Mouse (Mus musculus): ENCODE results near the gene Htatip2. TPM values are rescaled to one million over a fixed set of nuclear protein-coding genes. Genes with fewer than 3 reads are reported as not detected.

The Htatip2 gene
- total RNA-seq, 1 experiment from 2014 or later: 42.5 TPM

DNA sequence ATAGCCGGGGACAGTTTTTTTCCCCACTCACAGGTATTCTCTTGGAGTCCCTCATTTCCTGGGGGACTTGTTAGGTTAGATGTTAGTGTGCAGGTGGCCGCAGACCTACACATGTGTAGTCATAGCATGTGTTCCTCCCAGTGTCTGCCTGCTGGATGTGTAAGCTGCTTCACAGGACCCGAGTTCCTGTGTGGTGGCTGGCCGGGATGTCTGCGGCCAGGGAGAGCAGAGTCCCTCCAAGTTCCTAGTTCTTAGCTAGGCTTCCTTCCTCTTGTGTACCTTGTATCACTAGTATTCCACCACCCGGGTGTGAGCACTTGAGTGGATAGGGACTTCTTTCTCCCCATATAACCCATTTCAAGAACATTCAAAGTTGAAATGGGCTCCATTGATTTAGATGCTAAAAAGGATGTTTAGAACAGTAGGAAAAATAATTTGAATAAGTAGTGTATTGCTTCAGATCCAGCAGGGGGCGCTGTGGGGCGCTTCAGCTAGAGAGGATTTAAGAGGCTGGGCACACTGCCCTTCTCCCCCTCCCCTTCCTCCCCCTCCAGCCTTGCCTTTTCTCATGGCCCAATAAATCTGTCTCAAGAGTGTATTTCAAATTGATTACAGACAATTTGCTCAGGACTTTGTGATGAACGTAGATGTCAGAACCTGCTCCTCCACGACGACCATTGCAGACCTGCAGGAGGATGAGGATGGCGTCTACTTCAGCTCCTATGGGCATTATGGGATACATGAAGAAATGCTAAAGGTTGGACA is 27.9 kb downstream of the Htatip2 start:
- peak; percentile 77 for DNase-seq

DNA sequence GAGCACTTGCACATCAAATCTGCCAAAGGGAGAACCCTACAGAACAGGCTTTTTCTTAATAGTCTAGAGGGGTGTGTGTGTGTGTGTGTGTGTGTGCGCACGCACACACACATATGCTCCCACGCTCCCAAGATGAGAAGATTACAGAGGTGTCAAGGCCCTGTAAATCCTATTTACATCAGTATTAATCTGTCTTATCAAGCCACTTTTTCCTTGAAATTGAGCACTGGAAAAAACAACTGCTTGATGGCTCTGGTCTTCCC is 28.4 kb downstream of the Htatip2 start:
- DNase-seq: no peak

DNA sequence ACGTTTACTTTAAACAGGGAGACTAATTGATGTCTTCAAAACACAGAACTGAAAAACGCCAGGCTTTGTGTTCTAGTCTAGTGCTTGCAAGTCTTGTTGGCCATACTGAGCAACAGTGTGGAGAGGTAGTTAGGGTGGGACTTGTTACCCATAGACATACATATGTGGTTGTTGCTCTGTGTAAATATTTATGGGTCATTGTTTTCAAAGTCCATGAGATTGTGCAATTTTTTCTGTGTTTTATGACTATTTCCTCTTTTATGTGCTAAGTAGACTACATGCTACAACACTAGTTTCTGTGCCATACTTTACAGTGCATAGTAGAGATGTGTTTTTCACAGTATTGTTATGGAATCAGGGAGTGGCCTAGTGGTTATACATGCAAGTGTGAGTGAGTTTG is 35.4 kb downstream of the Htatip2 start:
- DNase-seq: no peak

DNA sequence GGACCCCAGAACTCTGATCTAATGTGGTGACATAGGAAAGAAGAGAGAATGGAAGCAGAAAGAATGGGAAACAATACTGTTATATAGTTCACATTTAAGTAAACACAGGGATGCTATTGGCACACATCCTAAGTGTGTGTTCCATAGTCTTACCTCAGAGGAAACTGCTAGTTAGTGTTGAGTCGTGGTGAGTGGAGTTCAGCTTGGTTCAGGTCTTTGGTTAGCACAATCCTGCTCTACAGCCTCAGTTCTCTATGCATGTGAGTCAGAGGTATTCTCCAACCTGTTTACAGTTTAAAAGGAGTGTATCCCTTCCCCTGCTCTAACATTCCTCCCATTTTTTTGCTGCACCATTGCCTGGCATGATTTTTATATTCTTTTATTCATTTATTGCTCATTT is 38.3 kb downstream of the Htatip2 start:
- no peak for DNase-seq

DNA sequence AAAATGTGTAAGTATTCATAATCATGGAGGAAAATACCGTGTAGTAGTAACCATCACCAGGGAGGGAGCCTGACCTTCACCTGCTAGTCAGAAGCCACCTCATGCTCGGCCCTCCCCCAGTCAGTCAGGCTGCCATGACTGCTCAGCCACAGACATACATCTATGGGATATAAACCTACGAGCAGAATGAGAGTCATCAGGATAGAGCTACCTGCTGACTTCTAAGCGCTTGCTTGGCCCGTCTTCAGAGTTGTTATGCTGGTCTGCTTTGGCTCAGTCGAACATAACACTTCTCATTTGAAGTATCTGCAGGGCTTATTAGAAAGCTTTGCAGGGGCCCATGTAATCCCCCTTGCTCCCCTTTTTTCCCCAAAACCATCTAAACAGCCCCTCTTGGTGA is 44.6 kb downstream of the Htatip2 start:
- DNase-seq: no peak

DNA sequence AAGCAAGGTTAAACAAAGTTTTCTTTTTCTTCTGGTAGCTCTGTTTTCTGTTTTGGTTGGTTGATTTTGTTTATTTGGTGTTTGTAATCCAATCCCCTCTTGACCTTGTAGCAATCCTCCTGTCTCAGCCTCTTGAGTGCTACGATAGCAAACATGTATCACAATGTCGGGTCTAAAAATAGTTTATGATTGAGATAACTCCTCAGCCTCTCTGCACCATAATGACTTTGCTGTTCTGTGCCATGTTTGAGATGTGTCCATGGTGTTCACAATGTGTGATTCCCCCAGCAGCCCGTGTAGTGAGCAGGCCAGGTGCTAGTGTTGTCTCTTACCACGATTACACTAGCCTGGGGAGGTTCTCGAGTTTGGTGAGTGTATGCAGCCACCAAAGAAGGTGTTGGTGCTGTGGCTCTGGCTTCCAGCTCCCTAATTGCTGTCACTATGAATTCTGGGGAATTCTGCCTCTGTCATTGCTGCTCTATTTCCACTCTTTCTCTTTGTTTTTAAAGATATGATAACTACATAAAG is 45.8 kb downstream of the Htatip2 start:
- DNase-seq: no peak

DNA sequence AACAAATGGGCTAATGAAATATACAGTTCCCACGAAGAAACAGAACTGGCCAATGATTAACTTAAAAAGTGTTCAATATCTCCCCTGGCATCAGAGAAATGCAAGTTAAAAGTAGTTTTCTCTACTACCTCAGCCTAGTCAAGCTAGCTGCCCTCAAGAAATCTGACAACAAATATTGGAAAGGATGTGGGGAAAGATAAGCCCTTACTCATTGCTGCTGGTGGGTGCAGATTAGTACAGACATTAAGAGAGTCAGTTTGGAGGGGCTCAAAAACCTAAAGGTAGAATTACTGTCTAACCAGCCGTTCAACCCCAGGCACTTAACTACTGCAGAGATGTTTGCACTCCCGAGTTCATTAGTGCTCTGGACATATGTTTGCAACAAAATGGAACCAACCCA is 46.7 kb downstream of the Htatip2 start:
- DNase-seq: no peak

DNA sequence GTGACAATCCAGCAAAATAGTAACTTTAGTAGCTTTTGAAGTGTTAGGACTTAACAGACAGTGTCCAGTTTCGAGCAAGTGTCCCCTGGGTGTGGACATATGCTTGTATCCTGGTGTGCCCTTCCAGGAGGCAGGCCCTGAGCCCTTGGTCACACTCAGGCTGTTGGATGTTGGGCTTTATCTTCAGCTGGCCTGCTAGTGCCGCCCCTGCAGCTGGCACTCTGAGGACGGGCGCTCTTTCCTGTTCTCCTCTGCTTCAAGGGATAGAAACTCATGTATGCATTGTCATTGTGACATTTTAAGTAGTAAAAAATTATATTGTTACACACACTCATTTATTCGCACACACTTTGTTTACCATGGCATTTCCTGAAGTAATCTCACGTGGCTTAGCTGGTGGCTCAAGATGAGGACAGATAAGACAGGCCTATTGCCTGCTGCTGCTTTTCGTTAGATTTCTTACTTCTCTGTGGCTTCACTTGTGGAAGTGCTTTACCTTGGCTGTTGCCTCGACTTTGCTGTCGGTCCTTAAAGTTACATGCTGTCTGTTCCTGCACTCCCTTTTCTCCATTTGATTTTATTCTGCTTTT is 48.3 kb downstream of the Htatip2 start:
- no peak for DNase-seq

DNA sequence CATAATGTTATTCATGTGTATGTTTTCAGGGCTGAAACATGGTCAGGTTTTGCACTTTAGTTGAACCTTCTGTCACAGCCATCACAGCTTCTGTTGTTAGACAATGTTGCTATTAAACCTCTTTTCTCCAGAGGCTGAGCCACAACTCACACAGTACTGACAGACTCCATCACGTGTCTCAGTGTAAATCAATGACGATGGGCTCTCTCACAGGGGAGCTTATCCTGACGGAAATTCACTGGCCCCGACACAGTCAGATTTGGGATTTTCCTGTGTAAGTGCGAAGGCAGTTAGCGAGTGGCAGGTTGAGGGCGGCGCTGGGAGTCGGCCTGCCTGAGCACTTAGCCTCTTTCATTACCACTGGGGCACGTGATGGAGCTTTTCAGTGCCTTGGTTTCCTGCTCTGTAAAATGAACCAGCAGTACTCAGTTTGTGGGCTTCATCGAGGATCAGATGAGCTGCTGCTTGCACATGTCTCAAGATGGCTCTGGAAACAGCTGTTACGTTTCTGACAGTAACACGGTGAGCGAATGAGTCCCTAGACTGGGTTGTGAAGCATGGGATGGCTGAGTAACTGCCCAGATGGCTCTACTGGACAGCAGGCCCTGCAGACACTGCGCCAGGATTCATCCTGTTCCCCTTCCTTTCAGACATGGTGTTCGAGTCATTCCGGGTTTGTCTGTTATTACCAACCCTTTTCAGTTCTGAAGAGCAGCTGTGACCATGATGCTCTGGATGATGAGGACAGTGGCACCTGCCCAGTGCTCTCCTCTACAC is 49.1 kb downstream of the Htatip2 start:
- DNase-seq: no peak

DNA sequence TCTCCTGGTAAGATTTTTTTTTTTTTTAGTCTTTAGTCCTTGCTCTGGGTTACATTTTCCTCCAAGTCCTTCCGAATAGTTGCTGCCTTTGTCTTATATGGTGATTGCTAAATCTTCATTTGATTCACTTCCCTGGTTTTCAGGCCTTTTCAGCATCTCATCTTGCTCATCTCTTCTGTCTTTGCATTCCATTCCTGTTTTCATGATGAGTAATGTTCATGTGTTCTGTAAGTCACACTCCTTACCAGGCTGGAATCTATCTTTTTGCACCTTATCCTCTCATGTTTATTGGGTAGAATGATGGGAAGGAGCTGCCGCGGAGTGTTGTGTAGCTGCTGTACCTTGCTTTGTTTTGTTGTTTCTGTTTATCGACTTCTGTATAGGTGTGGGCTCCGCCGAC is 50.2 kb downstream of the Htatip2 start:
- DNase-seq: no peak

DNA sequence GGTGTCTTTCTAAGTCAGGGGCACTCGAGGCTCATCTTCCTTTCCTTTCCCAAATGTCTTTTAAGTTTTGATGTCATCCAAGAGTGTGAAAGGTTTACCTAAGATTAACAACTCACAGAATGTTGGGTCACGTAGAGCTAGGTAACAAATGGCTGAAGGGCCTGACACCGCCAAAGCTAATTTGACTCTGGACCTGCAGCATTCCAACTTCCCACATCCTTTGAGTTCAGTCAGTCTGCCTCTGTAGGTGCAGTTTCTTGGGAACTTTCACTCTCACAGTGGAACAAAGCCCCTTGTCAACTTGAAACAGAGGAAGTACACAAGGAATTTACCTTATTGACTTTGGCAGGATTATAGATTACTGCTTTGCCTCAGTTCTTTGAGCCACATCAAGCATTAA is 50.6 kb downstream of the Htatip2 start:
- no peak for DNase-seq

DNA sequence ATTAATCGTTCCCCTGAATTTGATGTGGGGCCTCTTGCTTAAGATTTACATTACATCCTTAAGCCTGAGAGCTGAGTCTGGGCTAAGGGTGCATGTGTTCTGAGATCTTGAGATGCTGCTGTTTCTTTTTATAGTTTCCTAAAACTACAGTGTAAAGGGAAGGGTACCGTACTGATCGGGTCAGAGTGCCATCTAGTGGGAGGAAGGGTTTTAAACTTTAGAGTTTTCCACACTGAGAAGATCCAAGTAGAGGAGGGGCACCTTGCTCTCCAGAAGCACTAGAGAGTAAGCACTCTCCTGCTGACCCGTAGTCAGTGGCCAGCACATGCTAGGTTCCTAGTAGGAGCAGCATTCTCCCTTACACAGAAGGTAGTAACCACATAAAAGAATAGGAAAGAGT is 52.4 kb downstream of the Htatip2 start:
- no peak for DNase-seq

DNA sequence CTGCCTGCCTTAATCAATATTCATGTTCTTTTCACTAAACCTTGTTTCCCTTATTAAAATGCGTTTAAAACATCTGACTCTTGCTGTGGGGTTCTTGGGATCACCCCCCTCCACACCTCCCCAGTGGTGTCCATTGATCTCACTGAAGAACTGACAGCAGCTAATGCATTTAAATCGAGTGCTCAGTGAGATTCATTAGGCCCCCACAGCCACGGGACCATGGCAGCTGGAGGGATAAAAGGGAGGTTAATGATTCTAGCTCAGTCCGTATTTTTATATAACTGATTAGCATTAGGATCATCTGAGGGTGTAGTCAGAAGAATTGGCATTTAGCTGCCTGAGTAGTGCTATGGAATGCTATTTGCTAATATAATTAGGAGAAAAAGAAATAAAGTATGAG is 60.5 kb downstream of the Htatip2 start:
- DNase-seq: no peak

DNA sequence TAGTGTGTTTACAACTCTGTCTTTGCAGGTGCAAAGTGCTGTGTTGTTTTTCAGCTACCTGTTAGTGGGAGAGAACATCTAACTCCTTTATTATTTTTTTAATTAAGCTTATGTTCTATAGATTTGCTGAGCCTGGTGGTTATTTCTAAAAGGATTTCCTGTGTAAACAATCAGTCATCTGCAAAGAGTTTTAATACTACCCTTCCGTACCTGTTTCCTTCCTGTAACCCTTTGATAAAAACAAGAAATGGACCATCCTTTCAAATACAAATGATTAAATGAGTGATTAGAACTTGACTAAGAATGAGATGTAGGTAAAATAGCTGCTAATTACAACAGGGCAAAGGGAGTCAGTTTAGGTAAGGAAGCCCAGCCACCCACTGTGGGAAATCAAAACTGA is 62.5 kb downstream of the Htatip2 start:
- no peak for DNase-seq

DNA sequence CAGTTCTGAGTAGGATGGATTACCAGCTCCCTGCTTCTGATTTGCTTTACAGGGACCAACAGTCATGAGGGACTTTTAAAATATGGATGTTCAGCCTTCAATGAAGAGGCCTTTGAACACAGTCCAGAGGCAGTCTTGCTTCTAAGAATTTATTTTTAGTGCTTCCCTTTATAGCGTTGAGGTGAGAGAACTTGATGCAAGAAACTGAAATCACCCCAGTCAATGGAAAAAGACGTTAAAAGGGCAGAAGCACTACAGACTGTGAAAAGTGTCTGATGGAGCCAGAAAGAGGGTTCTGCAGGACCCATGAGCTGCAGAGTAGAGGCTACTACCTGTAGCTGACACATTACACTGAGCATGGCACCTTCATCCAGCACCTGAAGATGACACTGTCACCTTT is 63.1 kb downstream of the Htatip2 start:
- DNase-seq: no peak

Other genes with a start within 250 kb of the Htatip2 start
- not detected in 2 replicates for gene Dbx1, start 122.3 kb upstream of the Htatip2 start, total RNA-seq (2021)
- 34.1 and 38.4 TPM in 2 replicates for gene Prmt3, start 19.2 kb downstream of the Htatip2 start, total RNA-seq (2021)
- gene Slc6a5, start 151.0 kb downstream of the Htatip2 start, total RNA-seq (2021): 0.48 and 1.3 TPM in 2 replicates
- gene Nell1, start 215.7 kb downstream of the Htatip2 start, total RNA-seq (2021): 1.2 and 1.5 TPM in 2 replicates